Mouse (Mus musculus) embryonic fibroblast, embryonic 13.5 days (primary cell): ENCODE measurements around the gene Ppp4r3a.

Source experiments
- CTCF ChIP-seq: IDR thresholded peaks from 2 replicates; pipeline ENCODE4 v1.5.1; 2011; ENCODE audit warnings: mild to moderate bottlenecking, control low read depth, low read length, moderate library complexity, borderline replicate concordance; ENCODE audit not compliant: insufficient read depth
- POLR2A ChIP-seq: IDR thresholded peaks from 2 replicates; pipeline ENCODE4 v1.6.1; 2011; ENCODE audit warnings: low read depth, mild to moderate bottlenecking, control low read depth, low read length, moderate library complexity

GRCm38 (mm10) chr12:101004982-101005381 lies 78.5 kb downstream of the Ppp4r3a start:
- TF ChIP-seq CTCF (no peak), POLR2A (no peak)
